Mouse (Mus musculus): ENCODE results near the gene Tbxas1. TPM values are rescaled to one million over a fixed set of nuclear protein-coding genes. Genes with fewer than 3 reads are reported as not detected.

The Tbxas1 gene
- polyA plus RNA-seq (2014; fragmentation: Nextera tagmentation; extraction: Ambion mirVana), result 1.7 and 2.0 TPM in 2 replicates

- Histone ChIP-seq H3K9me3 (ENCODE audit: control insufficient read depth, low read length) (no peaks in the 10 kb centered on the region), H3K4me1 (ENCODE audit: control insufficient read depth, insufficient read depth, low read length) (peaks cover 26% of the 10 kb centered on the region), H3K27ac (ENCODE audit: low read depth, low read length) (peak within 1 kb of the TSS; percentile 97), H3K4me2 (ENCODE audit: low read depth, low read length) (peak within 1 kb of the TSS; percentile 60), H3K27me3 (ENCODE audit: control insufficient read depth, insufficient read depth, low read length) (peaks cover 3% of the 10 kb centered on the region; the same call in 1 of the 2 replicates), H3K36me3 (ENCODE audit: control insufficient read depth, insufficient read depth, low read length) (no peaks in the 10 kb centered on the region), H3K9ac (replicated peaks; ENCODE audit: low read depth, low read length) (peak within 1 kb of the TSS; percentile 100), H3K4me3 (ENCODE audit: low read depth, low read length) (peak within 1 kb of the TSS; percentile 98)
- WGBS, result under 1% methylated on average over 50 of the region's 77 CpGs
- peak; percentile 74; the same call in 1 of the 2 replicates for ATAC-seq (ENCODE audit: low read depth)
Measured at GRCm38 (mm10) chr6:38875258-38876070, at the start of gene Tbxas1. Tbxas1 (plus strand) TSS chr6:38875404.

- no peak overlapping the region for H3K9ac ChIP-seq (replicated peaks; ENCODE audit: low read depth, low read length)
- ATAC-seq (ENCODE audit: low read depth), result no peak
Measured at GRCm38 (mm10) chr6:38825886-38826285, 49.3 kb upstream of the Tbxas1 start.

GRCm38 (mm10) chr6:38826857-38827256 is 48.3 kb upstream of the Tbxas1 start:
- H3K4me2 ChIP-seq (ENCODE audit: low read depth, low read length), result no peak overlapping the region
- H3K4me1 ChIP-seq (ENCODE audit: control insufficient read depth, insufficient read depth, low read length), result 0 out of 2 replicates have a peak, but pooled peaks cover 3% of the 10 kb centered on the region
- no peak overlapping the region for H3K27ac ChIP-seq (ENCODE audit: low read depth, low read length)
- H3K9me3 ChIP-seq (ENCODE audit: control insufficient read depth, low read length), result no peaks in the 10 kb centered on the region
- H3K36me3 ChIP-seq (ENCODE audit: control insufficient read depth, insufficient read depth, low read length), result no peaks in the 10 kb centered on the region
- no peak for ATAC-seq (ENCODE audit: low read depth)
- H3K4me3 ChIP-seq (ENCODE audit: low read depth, low read length), result no peak overlapping the region
- H3K9ac ChIP-seq (replicated peaks; ENCODE audit: low read depth, low read length), result no peak overlapping the region
- WGBS, result 92% methylated on average over 3 of the region's 3 CpGs
- H3K27me3 ChIP-seq (ENCODE audit: control insufficient read depth, insufficient read depth, low read length), result no peaks in the 10 kb centered on the region

More at GRCm38 (mm10) chr6:38825886-38826285, 49.3 kb upstream of the Tbxas1 start:
- Histone ChIP-seq H3K36me3 (ENCODE audit: control insufficient read depth, insufficient read depth, low read length) (no peaks in the 10 kb centered on the region), H3K27me3 (ENCODE audit: control insufficient read depth, insufficient read depth, low read length) (no peaks in the 10 kb centered on the region), H3K4me1 (ENCODE audit: control insufficient read depth, insufficient read depth, low read length) (0 out of 2 replicates have a peak, but pooled peaks cover 3% of the 10 kb centered on the region), H3K4me2 (ENCODE audit: low read depth, low read length) (no peak overlapping the region), H3K9me3 (ENCODE audit: control insufficient read depth, low read length) (no peaks in the 10 kb centered on the region), H3K27ac (ENCODE audit: low read depth, low read length) (no peak overlapping the region), H3K4me3 (ENCODE audit: low read depth, low read length) (no peak overlapping the region)

GRCm38 (mm10) chr6:38827435-38827834 is 47.8 kb upstream of the Tbxas1 start:
- H3K27me3 ChIP-seq (ENCODE audit: control insufficient read depth, insufficient read depth, low read length), result no peaks in the 10 kb centered on the region
- 83% methylated on average over 5 of the region's 5 CpGs for WGBS
- H3K4me2 ChIP-seq (ENCODE audit: low read depth, low read length), result no peak overlapping the region

GRCm38 (mm10) chr6:38828211-38828610 is 47.0 kb upstream of the Tbxas1 start:
- no peak overlapping the region for H3K9ac ChIP-seq (replicated peaks; ENCODE audit: low read depth, low read length)
- no peaks in the 10 kb centered on the region for H3K9me3 ChIP-seq (ENCODE audit: control insufficient read depth, low read length)
- H3K4me2 ChIP-seq (ENCODE audit: low read depth, low read length), result no peak overlapping the region
- no peak overlapping the region for H3K27ac ChIP-seq (ENCODE audit: low read depth, low read length)
- ATAC-seq (ENCODE audit: low read depth), result no peak
- no peak overlapping the region for H3K4me3 ChIP-seq (ENCODE audit: low read depth, low read length)
- WGBS, result 93% methylated on average over 2 of the region's 2 CpGs
- no peaks in the 10 kb centered on the region for H3K36me3 ChIP-seq (ENCODE audit: control insufficient read depth, insufficient read depth, low read length)
- no peaks in the 10 kb centered on the region for H3K27me3 ChIP-seq (ENCODE audit: control insufficient read depth, insufficient read depth, low read length)
- H3K4me1 ChIP-seq (ENCODE audit: control insufficient read depth, insufficient read depth, low read length), result 0 out of 2 replicates have a peak, but pooled peaks cover 3% of the 10 kb centered on the region

More at GRCm38 (mm10) chr6:38827435-38827834, 47.8 kb upstream of the Tbxas1 start:
- Histone ChIP-seq H3K9me3 (ENCODE audit: control insufficient read depth, low read length) (no peaks in the 10 kb centered on the region), H3K9ac (replicated peaks; ENCODE audit: low read depth, low read length) (no peak overlapping the region), H3K36me3 (ENCODE audit: control insufficient read depth, insufficient read depth, low read length) (no peaks in the 10 kb centered on the region), H3K4me3 (ENCODE audit: low read depth, low read length) (no peak overlapping the region), H3K27ac (ENCODE audit: low read depth, low read length) (no peak overlapping the region), H3K4me1 (ENCODE audit: control insufficient read depth, insufficient read depth, low read length) (0 out of 2 replicates have a peak, but pooled peaks cover 3% of the 10 kb centered on the region)
- no peak for ATAC-seq (ENCODE audit: low read depth)

- Histone ChIP-seq H3K4me1 (ENCODE audit: control insufficient read depth, insufficient read depth, low read length) (0 out of 2 replicates have a peak, but pooled peaks cover 3% of the 10 kb centered on the region), H3K9ac (replicated peaks; ENCODE audit: low read depth, low read length) (no peak overlapping the region), H3K27me3 (ENCODE audit: control insufficient read depth, insufficient read depth, low read length) (no peaks in the 10 kb centered on the region), H3K36me3 (ENCODE audit: control insufficient read depth, insufficient read depth, low read length) (no peaks in the 10 kb centered on the region), H3K4me2 (ENCODE audit: low read depth, low read length) (no peak overlapping the region), H3K9me3 (ENCODE audit: control insufficient read depth, low read length) (no peaks in the 10 kb centered on the region), H3K4me3 (ENCODE audit: low read depth, low read length) (no peak overlapping the region), H3K27ac (ENCODE audit: low read depth, low read length) (no peak overlapping the region)
- WGBS, result 84% methylated on average over 3 of the region's 3 CpGs
- no peak for ATAC-seq (ENCODE audit: low read depth)
Measured at GRCm38 (mm10) chr6:38829452-38829851, 45.8 kb upstream of the Tbxas1 start.

- ATAC-seq (ENCODE audit: low read depth), result no peak
- Histone ChIP-seq H3K4me2 (ENCODE audit: low read depth, low read length) (no peak overlapping the region), H3K9me3 (ENCODE audit: control insufficient read depth, low read length) (no peaks in the 10 kb centered on the region), H3K27ac (ENCODE audit: low read depth, low read length) (no peak overlapping the region), H3K36me3 (ENCODE audit: control insufficient read depth, insufficient read depth, low read length) (no peaks in the 10 kb centered on the region), H3K4me3 (ENCODE audit: low read depth, low read length) (no peak overlapping the region), H3K27me3 (ENCODE audit: control insufficient read depth, insufficient read depth, low read length) (no peaks in the 10 kb centered on the region), H3K9ac (replicated peaks; ENCODE audit: low read depth, low read length) (no peak overlapping the region), H3K4me1 (ENCODE audit: control insufficient read depth, insufficient read depth, low read length) (0 out of 2 replicates have a peak, but pooled peaks cover 6% of the 10 kb centered on the region)
- WGBS, result 89% methylated on average over 3 of the region's 3 CpGs
Measured at GRCm38 (mm10) chr6:38833721-38834120, 41.5 kb upstream of the Tbxas1 start.

- Histone ChIP-seq H3K9ac (replicated peaks; ENCODE audit: low read depth, low read length) (no peak overlapping the region), H3K4me1 (ENCODE audit: control insufficient read depth, insufficient read depth, low read length) (0 out of 2 replicates have a peak, but pooled peaks cover 3% of the 10 kb centered on the region), H3K9me3 (ENCODE audit: control insufficient read depth, low read length) (no peaks in the 10 kb centered on the region), H3K27ac (ENCODE audit: low read depth, low read length) (no peak overlapping the region), H3K4me2 (ENCODE audit: low read depth, low read length) (no peak overlapping the region), H3K4me3 (ENCODE audit: low read depth, low read length) (no peak overlapping the region), H3K36me3 (ENCODE audit: control insufficient read depth, insufficient read depth, low read length) (no peaks in the 10 kb centered on the region), H3K27me3 (ENCODE audit: control insufficient read depth, insufficient read depth, low read length) (no peaks in the 10 kb centered on the region)
- 88% methylated on average over 2 of the region's 2 CpGs for WGBS
- no peak for ATAC-seq (ENCODE audit: low read depth)
Measured at GRCm38 (mm10) chr6:38834727-38835126, 40.5 kb upstream of the Tbxas1 start.

- no peak overlapping the region for H3K4me3 ChIP-seq (ENCODE audit: low read depth, low read length)
- H3K27ac ChIP-seq (ENCODE audit: low read depth, low read length), result no peak overlapping the region
- no peaks in the 10 kb centered on the region for H3K9me3 ChIP-seq (ENCODE audit: control insufficient read depth, low read length)
- 0 out of 2 replicates have a peak, but pooled peaks cover 3% of the 10 kb centered on the region for H3K4me1 ChIP-seq (ENCODE audit: control insufficient read depth, insufficient read depth, low read length)
- H3K4me2 ChIP-seq (ENCODE audit: low read depth, low read length), result no peak overlapping the region
- ATAC-seq (ENCODE audit: low read depth), result no peak
- H3K36me3 ChIP-seq (ENCODE audit: control insufficient read depth, insufficient read depth, low read length), result no peaks in the 10 kb centered on the region
- H3K27me3 ChIP-seq (ENCODE audit: control insufficient read depth, insufficient read depth, low read length), result no peaks in the 10 kb centered on the region
- no peak overlapping the region for H3K9ac ChIP-seq (replicated peaks; ENCODE audit: low read depth, low read length)
- WGBS, result 83% methylated on average over 1 of the region's 1 CpGs
Measured at GRCm38 (mm10) chr6:38835217-38835616, 40.0 kb upstream of the Tbxas1 start.

Measured in neural tube, embryonic 14.5 days (tissue).